Mouse (Mus musculus) neural tube, embryonic 13.5 days (tissue): Measurements from ENCODE around the gene Shh. TPM values are rescaled to one million over a fixed set of nuclear protein-coding genes. Genes with fewer than 3 reads are reported as not detected.

Source experiments
- ATAC-seq: fragments of 200-750 bp; cut with Nextera tagmentation; 2 replicates; pipeline ENCODE4 v1.8.0; 2017; ENCODE audit warnings: low read depth, mild to moderate bottlenecking, moderate TSS enrichment, moderate library complexity
- H3K27ac ChIP-seq: fragments of 300-500 bp; sonication (generic); replicated peaks from 2 replicates; pipeline ENCODE4 v1.5.1; 2015; ENCODE audit warnings: moderate library complexity, mild to moderate bottlenecking, inconsistent platforms
- H3K27me3 ChIP-seq: fragments of 300-500 bp; sonication (generic); 2 replicates; pipeline ENCODE4 v1.6.1; 2015; ENCODE audit warnings: mild to moderate bottlenecking, inconsistent platforms
- H3K36me3 ChIP-seq: fragments of 300-500 bp; sonication (generic); 2 replicates; pipeline ENCODE4 v1.6.1; 2015; ENCODE audit warnings: mild to moderate bottlenecking, inconsistent platforms
- H3K4me1 ChIP-seq: fragments of 300-500 bp; sonication (generic); replicated peaks from 2 replicates; pipeline ENCODE4 v1.6.1; 2015; ENCODE audit warnings: inconsistent platforms
- H3K4me2 ChIP-seq: fragments of 300-500 bp; sonication (generic); 2 replicates; pipeline ENCODE4 v1.6.1; 2015; ENCODE audit warnings: inconsistent platforms, mild to moderate bottlenecking, moderate library complexity
- H3K4me3 ChIP-seq: fragments of 300-500 bp; sonication (generic); 2 replicates; pipeline ENCODE4 v1.5.1; 2015; ENCODE audit warnings: mild to moderate bottlenecking, inconsistent platforms
- H3K9ac ChIP-seq: fragments of 300-500 bp; sonication (generic); 2 replicates; pipeline ENCODE4 v1.6.1; 2015; ENCODE audit warnings: moderate library complexity, mild to moderate bottlenecking, inconsistent platforms
- H3K9me3 ChIP-seq: fragments of 300-500 bp; sonication (generic); 2 replicates; pipeline ENCODE4 v1.6.1; 2016; ENCODE audit warnings: inconsistent platforms
- WGBS: fragments of 180-500 bp; shearing (Covaris S2); methylation state at CpG from one replicate; pipeline ENCODE4 v1.1.7; 2015; 5-methylcytosine and 5-hydroxymethylcytosine counted together
- polyA plus RNA-seq: library from polyadenylated mRNA; unstranded; fragments of >200 nt; fragmentation: Nextera tagmentation; extraction: Ambion mirVana; gene quantifications from 2 replicates; pipeline ENCODE4 v1.2.1, GENCODE M21; 2015

Shh gene
- polyA plus RNA-seq, 1 experiment from 2014 or later, result 1.9 TPM

DNA sequence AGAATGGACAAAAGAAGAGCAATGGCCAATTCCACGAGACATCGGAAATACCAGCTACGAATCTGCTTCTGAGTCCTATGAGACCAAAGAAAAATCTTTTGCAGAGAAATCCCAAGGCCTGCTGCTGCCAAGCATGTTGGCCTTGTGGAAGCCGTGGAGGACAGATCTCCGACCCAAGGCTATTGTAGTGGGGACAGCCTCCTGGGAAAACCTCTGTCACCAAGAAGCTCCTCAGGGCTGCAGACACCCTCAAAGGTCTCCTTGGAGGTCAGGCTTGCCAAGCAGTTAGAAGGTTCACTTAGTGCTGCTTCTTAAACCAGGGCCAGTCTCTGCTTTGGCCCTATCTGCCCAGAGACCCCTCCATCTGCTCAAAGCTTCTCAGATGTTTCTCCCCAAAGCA, 11.3 kb downstream of the Shh start:
- Histone ChIP-seq H3K4me1 (peaks cover 32% of the 10 kb centered on the region), H3K27me3 (peaks cover 68% of the 10 kb centered on the region), H3K9ac (no peak overlapping the region), H3K9me3 (no peaks in the 10 kb centered on the region), H3K36me3 (no peaks in the 10 kb centered on the region), H3K4me2 (no peak overlapping the region), H3K27ac (no peak overlapping the region), H3K4me3 (no peak overlapping the region)
- 86% methylated on average over 5 of the region's 5 CpGs for WGBS
- ATAC-seq, result no peak

DNA sequence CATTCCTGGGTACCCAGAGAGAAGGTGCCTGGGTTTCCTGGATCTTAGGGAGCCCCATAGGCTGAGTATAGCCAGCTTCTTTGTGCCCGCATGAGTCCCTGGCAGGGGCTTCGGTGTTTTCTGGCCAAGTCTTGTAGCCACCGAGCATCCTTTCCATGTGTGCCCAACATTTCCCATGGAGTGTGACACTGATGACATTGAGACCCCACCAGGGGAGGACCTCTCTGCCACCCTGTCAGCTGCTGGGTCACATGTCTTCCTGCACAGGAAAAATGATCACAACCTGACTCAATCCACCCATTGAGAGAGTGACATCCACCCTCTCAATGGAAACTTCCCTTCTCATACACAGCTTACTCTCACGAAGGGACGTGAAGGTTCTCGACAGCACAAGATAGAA, 12.5 kb downstream of the Shh start:
- 89% methylated on average over 6 of the region's 6 CpGs for WGBS
- Histone ChIP-seq H3K4me1 (peaks cover 20% of the 10 kb centered on the region), H3K4me3 (no peak overlapping the region), H3K4me2 (no peak overlapping the region), H3K9ac (no peak overlapping the region), H3K27ac (no peak overlapping the region), H3K9me3 (no peaks in the 10 kb centered on the region), H3K27me3 (peaks cover 57% of the 10 kb centered on the region), H3K36me3 (no peaks in the 10 kb centered on the region)
- ATAC-seq, result no peak

DNA sequence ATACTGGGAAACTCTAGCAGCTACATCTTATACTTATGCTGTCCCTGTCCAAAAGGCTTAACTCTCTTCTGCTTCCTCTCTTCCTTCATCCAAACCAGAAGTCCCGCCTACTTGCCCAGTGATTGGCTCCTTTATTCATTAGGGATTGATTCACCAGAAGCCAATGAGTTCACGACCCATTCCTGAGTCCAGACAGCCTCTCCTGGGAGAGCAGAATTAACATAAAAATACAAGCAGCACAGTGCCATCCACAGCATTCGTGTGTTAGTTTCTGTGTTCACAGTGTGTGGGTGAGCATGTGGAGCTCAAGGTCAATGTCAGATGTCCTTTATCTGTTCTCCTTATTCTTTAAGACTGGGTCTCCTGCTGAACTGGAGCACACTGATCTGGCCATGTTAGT, 13.5 kb downstream of the Shh start:
- Histone ChIP-seq H3K27ac (no peak overlapping the region), H3K9ac (no peak overlapping the region), H3K9me3 (no peaks in the 10 kb centered on the region), H3K27me3 (peaks cover 46% of the 10 kb centered on the region), H3K36me3 (no peaks in the 10 kb centered on the region), H3K4me3 (no peak overlapping the region), H3K4me1 (peaks cover 10% of the 10 kb centered on the region), H3K4me2 (no peak overlapping the region)
- no peak for ATAC-seq
- 24% methylated on average over 3 of the region's 3 CpGs for WGBS

DNA sequence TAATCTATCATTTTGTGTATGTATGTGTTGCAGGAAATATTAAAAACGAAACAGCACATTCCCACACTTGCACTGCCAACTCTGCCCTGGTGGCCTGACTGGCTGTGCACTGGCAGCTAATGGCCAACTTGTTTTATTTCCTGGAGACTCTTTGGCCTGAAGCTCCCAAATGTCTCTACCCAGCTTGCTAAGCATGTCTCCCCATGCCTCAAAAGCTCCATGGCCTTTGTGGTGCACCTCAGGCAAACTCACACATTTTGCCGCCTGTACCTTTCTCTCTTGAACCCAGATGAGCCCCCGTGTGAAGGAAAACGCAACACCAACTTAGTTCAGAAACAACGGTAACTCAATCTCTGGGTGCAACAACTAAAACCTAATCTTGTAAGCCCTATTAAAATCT, 14.0 kb downstream of the Shh start:
- WGBS, result 89% methylated on average over 5 of the region's 5 CpGs
- peaks cover 42% of the 10 kb centered on the region for H3K27me3 ChIP-seq
- no peak overlapping the region for H3K27ac ChIP-seq
- no peak overlapping the region for H3K4me3 ChIP-seq
- H3K4me2 ChIP-seq, result no peak overlapping the region
- no peaks in the 10 kb centered on the region for H3K9me3 ChIP-seq
- peaks cover 5% of the 10 kb centered on the region for H3K4me1 ChIP-seq
- no peaks in the 10 kb centered on the region for H3K36me3 ChIP-seq
- no peak for ATAC-seq
- no peak overlapping the region for H3K9ac ChIP-seq

DNA sequence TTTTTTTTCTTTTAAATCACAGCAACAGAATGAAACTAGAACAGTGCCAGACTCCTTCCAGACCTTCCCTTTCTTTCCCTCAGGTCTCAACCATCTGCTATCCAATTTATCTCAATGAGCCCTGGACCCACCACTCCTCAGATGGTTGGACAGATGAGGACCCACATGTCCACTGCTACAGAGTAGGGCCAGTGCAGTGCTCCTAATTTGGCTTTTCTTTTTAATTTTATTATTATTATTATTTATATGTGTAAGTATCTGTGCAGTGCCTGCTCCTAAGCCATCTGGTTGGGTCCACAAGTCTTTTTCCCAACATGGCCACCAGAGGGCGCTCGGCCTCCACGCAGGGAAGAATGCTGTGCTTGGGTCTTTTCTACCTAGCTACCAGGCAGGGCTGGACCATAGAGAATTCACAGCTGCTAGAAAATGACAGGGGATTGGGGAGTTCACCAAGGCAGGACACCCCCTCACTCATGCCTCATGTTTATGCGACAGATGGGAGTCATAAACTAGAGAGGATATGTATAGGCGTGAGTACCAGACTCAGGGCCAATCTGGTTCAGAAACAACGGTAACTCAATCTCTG, 15.9 kb downstream of the Shh start:
- peaks cover 24% of the 10 kb centered on the region for H3K27me3 ChIP-seq
- peak; percentile 88 for ATAC-seq
- no peaks in the 10 kb centered on the region for H3K4me1 ChIP-seq
- H3K9me3 ChIP-seq, result no peaks in the 10 kb centered on the region
- no peak overlapping the region for H3K27ac ChIP-seq
- 28% methylated on average over 6 of the region's 6 CpGs for WGBS
- no peaks in the 10 kb centered on the region for H3K36me3 ChIP-seq
- no peak overlapping the region for H3K4me3 ChIP-seq
- no peak overlapping the region for H3K9ac ChIP-seq
- H3K4me2 ChIP-seq, result no peak overlapping the region

DNA sequence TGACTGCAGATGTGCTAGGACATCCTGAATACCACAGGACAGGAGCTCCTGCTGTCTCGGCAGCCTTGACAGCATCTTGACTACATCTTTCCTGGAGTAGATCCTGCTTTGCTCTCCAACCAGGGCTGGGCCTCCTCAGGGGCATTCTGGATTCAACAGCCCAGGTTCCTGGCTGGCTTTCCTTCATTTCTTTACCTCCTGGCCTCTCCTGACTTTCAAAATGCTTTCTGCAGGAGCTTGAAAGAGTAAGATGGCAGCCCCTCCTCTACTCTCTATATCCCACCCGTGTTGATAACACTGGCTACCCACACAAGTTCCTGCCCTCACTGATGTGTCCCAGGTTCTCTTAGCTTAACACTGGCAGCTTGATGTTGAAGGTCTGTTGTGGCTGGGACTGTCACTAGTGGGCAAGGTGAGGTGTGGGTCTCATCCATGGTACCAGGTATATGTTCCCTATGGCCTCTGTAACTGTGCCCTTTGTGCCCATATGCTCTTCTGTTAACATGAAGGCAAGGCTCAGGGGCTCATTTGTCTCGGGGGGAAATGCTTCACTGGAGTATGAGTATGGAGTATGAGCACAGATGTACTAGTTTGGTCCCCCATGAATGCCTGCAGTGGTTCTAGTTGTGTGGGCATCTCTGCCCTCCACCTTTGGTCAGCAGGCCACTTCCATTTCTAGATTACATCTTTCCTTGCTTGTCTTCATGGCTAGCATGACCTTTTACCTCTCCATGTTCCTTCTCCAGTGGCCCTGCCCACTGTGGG, 16.7 kb downstream of the Shh start:
- peaks cover 15% of the 10 kb centered on the region for H3K27me3 ChIP-seq
- no peaks in the 10 kb centered on the region for H3K9me3 ChIP-seq
- no peak overlapping the region for H3K27ac ChIP-seq
- 57% methylated on average over 3 of the region's 3 CpGs for WGBS
- H3K4me1 ChIP-seq, result no peaks in the 10 kb centered on the region
- H3K4me2 ChIP-seq, result no peak overlapping the region
- H3K9ac ChIP-seq, result no peak overlapping the region
- no peak for ATAC-seq
- no peaks in the 10 kb centered on the region for H3K36me3 ChIP-seq
- no peak overlapping the region for H3K4me3 ChIP-seq

DNA sequence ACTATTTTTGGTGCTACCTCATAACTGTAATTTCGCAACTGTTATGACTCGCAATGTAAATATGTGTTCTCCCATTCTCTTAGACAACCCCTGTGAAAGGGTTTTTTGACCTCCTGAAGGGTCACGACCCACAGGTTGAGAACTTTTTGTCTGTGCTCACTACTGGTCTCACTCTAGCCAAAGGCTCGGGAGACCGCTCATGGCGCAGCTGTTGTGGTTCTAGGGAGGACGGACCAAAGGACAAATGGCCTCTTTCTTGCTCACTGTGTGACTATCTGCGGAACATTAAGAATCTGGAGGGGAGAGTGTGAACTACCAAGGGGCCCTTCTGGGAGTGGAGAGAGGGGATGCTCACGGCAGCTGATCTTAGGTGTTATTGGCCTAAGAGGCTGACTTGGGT, 41.1 kb downstream of the Shh start:
- Histone ChIP-seq H3K27ac (no peak overlapping the region), H3K4me2 (no peak overlapping the region), H3K4me1 (no peaks in the 10 kb centered on the region), H3K27me3 (no peaks in the 10 kb centered on the region), H3K9ac (no peak overlapping the region), H3K9me3 (no peaks in the 10 kb centered on the region), H3K4me3 (no peak overlapping the region), H3K36me3 (no peaks in the 10 kb centered on the region)
- ATAC-seq, result no peak
- WGBS, result 94% methylated on average over 9 of the region's 9 CpGs

DNA sequence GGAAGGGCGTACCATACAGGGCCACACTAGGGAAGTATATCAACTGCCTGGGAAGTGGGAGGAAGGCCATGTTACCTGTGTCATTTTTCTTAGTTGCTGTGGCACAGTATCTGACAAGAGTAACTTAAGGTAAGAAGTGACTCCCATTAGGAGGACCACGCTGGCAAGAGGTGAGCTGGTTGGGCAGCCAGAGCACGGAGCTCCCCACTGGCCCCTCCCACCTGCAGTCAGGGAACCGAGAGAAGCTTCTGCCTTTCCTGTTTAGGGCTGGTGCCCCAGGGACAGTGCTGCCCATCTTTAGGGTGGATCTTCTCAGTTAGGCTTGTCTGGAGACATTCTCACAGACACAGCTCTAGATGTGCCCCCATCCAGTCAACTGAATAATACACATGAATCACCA, 43.3 kb downstream of the Shh start:
- 78% methylated on average over 4 of the region's 4 CpGs for WGBS
- H3K9me3 ChIP-seq, result no peaks in the 10 kb centered on the region
- H3K4me1 ChIP-seq, result no peaks in the 10 kb centered on the region
- peaks cover 16% of the 10 kb centered on the region for H3K36me3 ChIP-seq
- no peak overlapping the region for H3K9ac ChIP-seq
- no peak overlapping the region for H3K4me3 ChIP-seq
- no peak overlapping the region for H3K27ac ChIP-seq
- H3K27me3 ChIP-seq, result no peaks in the 10 kb centered on the region
- ATAC-seq, result no peak
- H3K4me2 ChIP-seq, result no peak overlapping the region

DNA sequence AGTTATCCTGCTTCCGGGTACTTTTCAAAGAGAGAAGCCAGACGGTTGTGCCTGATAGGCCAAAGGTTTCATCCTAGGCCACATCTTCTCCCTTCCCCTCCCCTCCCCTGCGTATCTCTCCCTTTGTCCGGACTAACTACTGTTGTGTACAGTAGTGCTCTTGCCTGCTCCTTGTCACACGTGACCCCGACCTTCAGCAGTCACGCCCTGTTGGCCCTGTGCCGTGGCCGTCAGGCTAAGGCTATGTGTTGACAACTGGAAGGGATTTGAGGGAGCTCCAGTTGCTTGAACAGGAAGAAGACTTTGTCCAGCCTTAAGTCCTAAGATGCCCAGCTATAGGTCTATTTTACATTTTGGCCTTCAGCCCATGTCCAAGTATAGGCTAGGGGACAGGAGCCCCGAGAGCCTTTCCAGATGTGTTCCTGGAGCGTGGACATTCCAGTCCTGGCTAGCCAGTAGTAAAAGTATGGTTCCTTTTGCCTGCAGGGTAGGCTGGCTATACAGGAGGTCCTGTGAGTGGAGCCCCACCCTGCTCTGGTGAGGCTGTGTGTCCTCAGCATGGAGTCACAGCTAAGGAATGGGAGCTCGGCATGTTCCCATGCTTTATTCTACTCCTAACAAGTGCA, 47.3 kb downstream of the Shh start:
- Histone ChIP-seq H3K4me3 (no peak overlapping the region), H3K9ac (no peak overlapping the region), H3K27ac (no peak overlapping the region), H3K36me3 (peaks cover 54% of the 10 kb centered on the region), H3K4me1 (no peaks in the 10 kb centered on the region), H3K4me2 (no peak overlapping the region), H3K27me3 (no peaks in the 10 kb centered on the region), H3K9me3 (no peaks in the 10 kb centered on the region)
- peak; percentile 45; the same call in 1 of the 2 replicates for ATAC-seq
- 89% methylated on average over 12 of the region's 12 CpGs for WGBS

DNA sequence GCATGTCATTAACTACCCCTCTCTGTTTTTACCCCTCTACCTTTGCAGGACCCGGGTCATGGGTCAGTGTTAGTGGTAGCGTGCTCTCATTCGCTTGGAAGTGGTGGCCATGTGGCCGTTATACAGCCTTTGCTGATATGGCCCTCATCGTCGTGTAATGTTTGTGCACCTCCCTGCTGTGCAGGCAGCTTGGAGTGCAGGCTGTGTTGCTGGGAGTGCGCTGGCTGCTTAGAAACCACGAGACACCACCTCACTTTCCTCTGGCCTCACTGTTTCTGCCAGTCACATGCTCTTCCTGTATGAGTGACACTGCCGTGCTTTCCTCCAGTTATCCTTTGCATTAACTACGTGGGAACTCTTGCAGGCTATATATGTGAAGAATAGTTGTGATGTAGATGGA, 48.3 kb downstream of the Shh start:
- no peak for ATAC-seq
- Histone ChIP-seq H3K4me1 (no peaks in the 10 kb centered on the region), H3K9ac (no peak overlapping the region), H3K27me3 (no peaks in the 10 kb centered on the region), H3K9me3 (no peaks in the 10 kb centered on the region), H3K4me2 (no peak overlapping the region), H3K4me3 (no peak overlapping the region), H3K36me3 (peaks cover 65% of the 10 kb centered on the region), H3K27ac (no peak overlapping the region)
- WGBS, result 84% methylated on average over 10 of the region's 10 CpGs

DNA sequence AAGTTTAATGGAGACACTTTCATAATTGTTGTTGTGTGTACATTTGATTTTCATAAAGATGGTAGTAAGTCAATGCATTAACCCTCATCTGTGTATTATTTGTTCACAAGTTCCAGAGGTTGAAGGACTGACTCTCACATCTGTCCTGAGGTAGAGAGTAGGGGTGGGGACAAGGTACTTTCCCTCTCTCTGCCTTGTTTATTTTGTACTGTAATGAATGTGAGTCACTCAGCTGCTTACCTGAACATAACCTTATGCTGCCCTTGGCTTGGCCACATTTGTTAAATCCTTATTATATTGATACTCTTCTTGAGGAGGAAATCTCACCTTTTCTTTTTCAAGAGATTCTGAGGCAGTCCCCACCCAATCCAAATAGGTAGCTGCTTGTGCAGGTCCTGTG, 51.0 kb downstream of the Shh start:
- no peaks in the 10 kb centered on the region for H3K27me3 ChIP-seq
- peaks cover 91% of the 10 kb centered on the region for H3K36me3 ChIP-seq
- no peak overlapping the region for H3K4me3 ChIP-seq
- ATAC-seq, result no peak
- no peak overlapping the region for H3K27ac ChIP-seq
- no peak overlapping the region for H3K9ac ChIP-seq
- H3K4me1 ChIP-seq, result no peaks in the 10 kb centered on the region
- no peaks in the 10 kb centered on the region for H3K9me3 ChIP-seq
- no peak overlapping the region for H3K4me2 ChIP-seq

DNA sequence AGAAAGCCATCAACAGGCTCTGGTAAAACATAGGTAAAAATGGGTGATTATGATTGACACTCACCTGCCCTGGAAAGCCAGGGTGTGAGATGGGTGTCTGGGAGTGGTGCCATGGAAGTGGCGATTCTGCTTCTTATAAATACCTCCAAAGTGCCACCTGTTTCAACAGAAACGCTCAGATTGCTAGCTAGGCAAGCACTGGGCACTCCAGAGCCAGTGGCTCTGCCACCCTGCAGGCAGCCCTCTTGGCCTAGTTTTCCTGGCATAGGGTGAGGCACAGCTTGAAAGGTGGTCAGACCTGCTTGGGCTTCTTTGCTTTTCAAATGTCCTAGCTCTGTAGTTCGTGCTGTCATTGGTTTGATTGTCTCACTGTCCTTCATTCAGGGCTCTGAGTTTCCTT, 53.0 kb downstream of the Shh start:
- Histone ChIP-seq H3K27ac (no peak overlapping the region), H3K4me2 (no peak overlapping the region), H3K9me3 (no peaks in the 10 kb centered on the region), H3K4me3 (no peak overlapping the region), H3K27me3 (no peaks in the 10 kb centered on the region), H3K9ac (no peak overlapping the region), H3K4me1 (no peaks in the 10 kb centered on the region), H3K36me3 (peaks cover 94% of the 10 kb centered on the region)
- WGBS, result 97% methylated on average over 3 of the region's 3 CpGs
- no peak for ATAC-seq
